Mouse (Mus musculus): ENCODE results near the gene Gast. TPM values are rescaled to one million over a fixed set of nuclear protein-coding genes. Genes with fewer than 3 reads are reported as not detected.

Gast gene
- not detected for polyA plus RNA-seq (2015; fragmentation: Illumina TruSeq; extraction: RNeasy Lipid Tissue Mini Kit (QIAGEN cat#74804); ENCODE audit: low read depth, low replicate concordance)

DNA sequence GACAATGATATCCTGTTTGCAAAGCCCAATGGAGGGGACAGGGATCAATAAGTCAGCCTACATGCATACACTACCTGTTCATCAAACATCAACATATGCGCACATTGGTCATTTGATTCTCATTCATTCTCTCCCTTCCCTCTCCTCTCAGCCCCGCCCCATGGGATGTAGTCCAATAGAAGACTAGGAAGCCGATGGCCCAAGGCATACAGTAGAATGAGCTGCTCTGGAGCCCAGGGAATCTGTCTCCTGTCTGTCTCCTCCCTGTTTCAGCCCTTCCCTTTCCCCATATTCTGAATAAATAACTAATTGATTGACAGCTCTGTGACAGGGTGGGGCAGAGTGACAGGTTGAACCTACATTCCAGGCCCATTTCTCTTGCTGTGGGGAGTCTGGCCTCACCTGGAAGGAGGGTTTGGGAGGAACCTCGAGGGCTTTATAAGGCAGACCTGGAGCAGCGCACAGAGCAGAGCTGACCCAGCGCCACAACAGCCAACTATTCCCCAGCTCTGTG is at the start of gene Gast:
Gene Gast, plus strand, starts transcription at position 464 of the 514 bp plus-strand sequence.

GRCm38 (mm10) chr11:100319492-100320171 is 14.6 kb upstream of the Gast start, which contains the start of gene Eif1:
TSS of gene Eif1 (plus strand) at chr11:100319885.

GRCm38 (mm10) chr11:100355972-100356818 is 22.0 kb downstream of the Gast start, which contains the start of gene Hap1:
TSS of gene Hap1 (minus strand) at chr11:100356128.

Other genes starting within 250 kb of the Gast start
- not detected for gene Krt32, start 246.2 kb upstream of the Gast start, polyA plus RNA-seq (2015; fragmentation: Illumina TruSeq; extraction: RNeasy Lipid Tissue Mini Kit (QIAGEN cat#74804); ENCODE audit: low read depth, low replicate concordance)
- not detected for gene Krt35, start 238.2 kb upstream of the Gast start, polyA plus RNA-seq (2015; fragmentation: Illumina TruSeq; extraction: RNeasy Lipid Tissue Mini Kit (QIAGEN cat#74804); ENCODE audit: low read depth, low replicate concordance)
- not detected for gene Krt36, start 228.8 kb upstream of the Gast start, polyA plus RNA-seq (2015; fragmentation: Illumina TruSeq; extraction: RNeasy Lipid Tissue Mini Kit (QIAGEN cat#74804); ENCODE audit: low read depth, low replicate concordance)
- gene Krt13, start 212.8 kb upstream of the Gast start, polyA plus RNA-seq (2015; fragmentation: Illumina TruSeq; extraction: RNeasy Lipid Tissue Mini Kit (QIAGEN cat#74804); ENCODE audit: low read depth, low replicate concordance): not detected
- 0.94 TPM for gene Krt15, start 198.5 kb upstream of the Gast start, polyA plus RNA-seq (2015; fragmentation: Illumina TruSeq; extraction: RNeasy Lipid Tissue Mini Kit (QIAGEN cat#74804); ENCODE audit: low read depth, low replicate concordance)
- not detected for gene Krt19, start 185.7 kb upstream of the Gast start, polyA plus RNA-seq (2015; fragmentation: Illumina TruSeq; extraction: RNeasy Lipid Tissue Mini Kit (QIAGEN cat#74804); ENCODE audit: low read depth, low replicate concordance)
- gene Krt9, start 141.2 kb upstream of the Gast start, polyA plus RNA-seq (2015; fragmentation: Illumina TruSeq; extraction: RNeasy Lipid Tissue Mini Kit (QIAGEN cat#74804); ENCODE audit: low read depth, low replicate concordance): 6.8 TPM
- not detected for gene Krt14, start 126.9 kb upstream of the Gast start, polyA plus RNA-seq (2015; fragmentation: Illumina TruSeq; extraction: RNeasy Lipid Tissue Mini Kit (QIAGEN cat#74804); ENCODE audit: low read depth, low replicate concordance)
- not detected for gene Krt16, start 85.5 kb upstream of the Gast start, polyA plus RNA-seq (2015; fragmentation: Illumina TruSeq; extraction: RNeasy Lipid Tissue Mini Kit (QIAGEN cat#74804); ENCODE audit: low read depth, low replicate concordance)
- not detected for gene Krt17, start 73.4 kb upstream of the Gast start, polyA plus RNA-seq (2015; fragmentation: Illumina TruSeq; extraction: RNeasy Lipid Tissue Mini Kit (QIAGEN cat#74804); ENCODE audit: low read depth, low replicate concordance)
- not detected for gene Krt42, start 64.5 kb upstream of the Gast start, polyA plus RNA-seq (2015; fragmentation: Illumina TruSeq; extraction: RNeasy Lipid Tissue Mini Kit (QIAGEN cat#74804); ENCODE audit: low read depth, low replicate concordance)
- gene Eif1, start 14.5 kb upstream of the Gast start, polyA plus RNA-seq (2015; fragmentation: Illumina TruSeq; extraction: RNeasy Lipid Tissue Mini Kit (QIAGEN cat#74804); ENCODE audit: low read depth, low replicate concordance): 796 TPM
- gene Hap1, start 21.7 kb downstream of the Gast start, polyA plus RNA-seq (2015; fragmentation: Illumina TruSeq; extraction: RNeasy Lipid Tissue Mini Kit (QIAGEN cat#74804); ENCODE audit: low read depth, low replicate concordance): 104 TPM
- 33.4 TPM for gene Jup, start 63.4 kb downstream of the Gast start, polyA plus RNA-seq (2015; fragmentation: Illumina TruSeq; extraction: RNeasy Lipid Tissue Mini Kit (QIAGEN cat#74804); ENCODE audit: low read depth, low replicate concordance)
- 19.1 TPM for gene P3h4, start 80.4 kb downstream of the Gast start, polyA plus RNA-seq (2015; fragmentation: Illumina TruSeq; extraction: RNeasy Lipid Tissue Mini Kit (QIAGEN cat#74804); ENCODE audit: low read depth, low replicate concordance)
- gene Fkbp10, start 81.3 kb downstream of the Gast start, polyA plus RNA-seq (2015; fragmentation: Illumina TruSeq; extraction: RNeasy Lipid Tissue Mini Kit (QIAGEN cat#74804); ENCODE audit: low read depth, low replicate concordance): 5.4 TPM
- gene Nt5c3b, start 107.4 kb downstream of the Gast start, polyA plus RNA-seq (2015; fragmentation: Illumina TruSeq; extraction: RNeasy Lipid Tissue Mini Kit (QIAGEN cat#74804); ENCODE audit: low read depth, low replicate concordance): 82.3 TPM
- gene Klhl10, start 107.5 kb downstream of the Gast start, polyA plus RNA-seq (2015; fragmentation: Illumina TruSeq; extraction: RNeasy Lipid Tissue Mini Kit (QIAGEN cat#74804); ENCODE audit: low read depth, low replicate concordance): 0.43 TPM
- gene Klhl11, start 138.3 kb downstream of the Gast start, polyA plus RNA-seq (2015; fragmentation: Illumina TruSeq; extraction: RNeasy Lipid Tissue Mini Kit (QIAGEN cat#74804); ENCODE audit: low read depth, low replicate concordance): 23.5 TPM
- gene Acly, start 193.6 kb downstream of the Gast start, polyA plus RNA-seq (2015; fragmentation: Illumina TruSeq; extraction: RNeasy Lipid Tissue Mini Kit (QIAGEN cat#74804); ENCODE audit: low read depth, low replicate concordance): 113 TPM
- gene Ttc25, start 211.2 kb downstream of the Gast start, polyA plus RNA-seq (2015; fragmentation: Illumina TruSeq; extraction: RNeasy Lipid Tissue Mini Kit (QIAGEN cat#74804); ENCODE audit: low read depth, low replicate concordance): 1.7 TPM
- 371 TPM for gene Cnp, start 240.5 kb downstream of the Gast start, polyA plus RNA-seq (2015; fragmentation: Illumina TruSeq; extraction: RNeasy Lipid Tissue Mini Kit (QIAGEN cat#74804); ENCODE audit: low read depth, low replicate concordance)